ENCODE assay signal across 28 mouse cellular contexts in the genomic region with DNA sequence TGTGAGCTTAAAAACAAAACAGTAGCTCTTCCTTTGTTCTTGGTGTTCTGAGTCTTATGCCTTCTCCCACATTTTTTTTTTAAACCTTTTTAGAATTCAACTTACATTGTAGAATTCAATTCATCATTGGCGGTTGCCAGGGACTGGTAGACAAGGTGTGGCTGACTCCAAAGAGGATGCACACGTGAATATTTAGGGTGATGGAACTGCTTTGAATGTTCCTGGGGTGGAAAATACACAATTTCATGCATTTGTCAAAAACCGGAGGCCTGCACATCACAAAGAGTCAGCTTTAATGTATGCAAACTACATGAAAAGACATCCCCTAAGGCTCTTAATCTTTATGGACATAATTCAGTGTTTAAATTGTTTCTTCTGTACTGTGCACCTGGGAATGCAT. TPM values are rescaled to one million over a fixed set of nuclear protein-coding genes. Genes with fewer than 3 reads are reported as not detected.
DNase-seq lines count a peak whose midpoint lies in the region; ATAC-seq and TF ChIP-seq lines count a peak whose summit lies in the region.
"Had no signal": no experiment of that assay in that cellular context is flagged by ENCODE, and none has a peak within 500 bp of the region (broad histone marks: within the 10 kb centered on the region; RNA-seq: fewer than 3 reads in every experiment).

No protein-coding gene starts in this region.

- H3K4me3 ChIP-seq in hindbrain, embryonic 12.5 days, result no peak overlapping the region
- H3K4me3 ChIP-seq in hindbrain, postnatal 0 days (ENCODE audit: low read length), result no peak overlapping the region
- H3K4me3 ChIP-seq in neural tube, embryonic 13.5 days, result no peak overlapping the region
- no peak overlapping the region for H3K4me3 ChIP-seq in neural tube, embryonic 15.5 days (replicated peaks)
- H3K4me3 ChIP-seq in midbrain, embryonic 15.5 days, result no peak overlapping the region
- H3K4me3 ChIP-seq in kidney, embryonic 16.5 days (ENCODE audit: low read length), result no peak overlapping the region
- H3K4me3 ChIP-seq: embryonic facial prominence, embryonic 13.5 days; forebrain, embryonic 10.5 days; stomach, embryonic 15.5 days had no signal

- peak overlapping the region; percentile 68 for H3K27ac ChIP-seq in hindbrain, embryonic 12.5 days
- H3K27ac ChIP-seq in hindbrain, postnatal 0 days, result no peak overlapping the region
- peak overlapping the region; percentile 61 for H3K27ac ChIP-seq in neural tube, embryonic 13.5 days (replicated peaks)
- no peak overlapping the region for H3K27ac ChIP-seq in neural tube, embryonic 15.5 days (replicated peaks)
- peak overlapping the region; percentile 55 for H3K27ac ChIP-seq in midbrain, embryonic 15.5 days
- H3K27ac ChIP-seq in kidney, embryonic 16.5 days (ENCODE audit: low read length), result no peak overlapping the region
- H3K27ac ChIP-seq: embryonic facial prominence, embryonic 13.5 days; forebrain, embryonic 10.5 days; liver, embryonic 14.5 days; macrophage; stomach, embryonic 15.5 days had no signal

- no peaks in the 10 kb centered on the region for H3K9me3 ChIP-seq in hindbrain, embryonic 12.5 days (replicated peaks)
- no peaks in the 10 kb centered on the region for H3K9me3 ChIP-seq in hindbrain, postnatal 0 days (ENCODE audit: low read length)
- H3K9me3 ChIP-seq in neural tube, embryonic 13.5 days, result no peaks in the 10 kb centered on the region
- no peaks in the 10 kb centered on the region for H3K9me3 ChIP-seq in neural tube, embryonic 15.5 days (replicated peaks)
- H3K9me3 ChIP-seq in midbrain, embryonic 15.5 days, result no peaks in the 10 kb centered on the region
- H3K9me3 ChIP-seq in kidney, embryonic 16.5 days (ENCODE audit: low read length), result no peaks in the 10 kb centered on the region
- H3K9me3 ChIP-seq: embryonic facial prominence, embryonic 13.5 days; forebrain, embryonic 10.5 days; stomach, embryonic 15.5 days had no signal

- H3K36me3 ChIP-seq in hindbrain, embryonic 12.5 days, result no peaks in the 10 kb centered on the region
- H3K36me3 ChIP-seq in hindbrain, postnatal 0 days (ENCODE audit: insufficient read depth, low read length), result no peaks in the 10 kb centered on the region
- H3K36me3 ChIP-seq in neural tube, embryonic 13.5 days, result no peaks in the 10 kb centered on the region
- H3K36me3 ChIP-seq in neural tube, embryonic 15.5 days, result no peaks in the 10 kb centered on the region
- no peaks in the 10 kb centered on the region for H3K36me3 ChIP-seq in midbrain, embryonic 15.5 days (replicated peaks)
- no peaks in the 10 kb centered on the region for H3K36me3 ChIP-seq in kidney, embryonic 16.5 days (ENCODE audit: insufficient read depth, low read length)
- H3K36me3 ChIP-seq: embryonic facial prominence, embryonic 13.5 days; forebrain, embryonic 10.5 days; stomach, embryonic 15.5 days had no signal

- peaks cover 41% of the 10 kb centered on the region for H3K27me3 ChIP-seq in hindbrain, embryonic 12.5 days
- no peaks in the 10 kb centered on the region; the same call in 1 of the 2 replicates for H3K27me3 ChIP-seq in hindbrain, postnatal 0 days (ENCODE audit: insufficient read depth, low read length)
- peaks cover 44% of the 10 kb centered on the region for H3K27me3 ChIP-seq in neural tube, embryonic 13.5 days
- peaks cover 40% of the 10 kb centered on the region for H3K27me3 ChIP-seq in neural tube, embryonic 15.5 days (replicated peaks)
- peaks cover 19% of the 10 kb centered on the region for H3K27me3 ChIP-seq in midbrain, embryonic 15.5 days (replicated peaks)
- H3K27me3 ChIP-seq in kidney, embryonic 16.5 days (ENCODE audit: insufficient read depth, low read length), result peaks cover 28% of the 10 kb centered on the region; the same call in 1 of the 2 replicates

- no peak overlapping the region for H3K9ac ChIP-seq in hindbrain, embryonic 12.5 days
- no peak overlapping the region for H3K9ac ChIP-seq in hindbrain, postnatal 0 days (replicated peaks; ENCODE audit: low read length)
- no peak overlapping the region for H3K9ac ChIP-seq in neural tube, embryonic 13.5 days
- no peak overlapping the region for H3K9ac ChIP-seq in neural tube, embryonic 15.5 days (replicated peaks)
- H3K9ac ChIP-seq in midbrain, embryonic 15.5 days, result no peak overlapping the region
- H3K9ac ChIP-seq in kidney, embryonic 16.5 days (replicated peaks; ENCODE audit: low read length), result no peak overlapping the region
- H3K9ac ChIP-seq: embryonic facial prominence, embryonic 13.5 days; liver, embryonic 14.5 days; stomach, embryonic 15.5 days had no signal

- DNase-seq in hindbrain, postnatal 0 days (ENCODE audit: low spot score), result no peak
- DNase-seq in adrenal gland, adult 2 months, result no peak
- DNase-seq: adrenal gland, postnatal 36 days; B cell, adult 2 months; gastrocnemius, postnatal 25 days; heart, adult 11 months; heart, postnatal 36 days; kidney, adult 9 months; kidney, postnatal 14 days; liver; lung, adult 2 months; lung, postnatal 10 days; right cerebral cortex, postnatal 25 days had no signal

- TF ChIP-seq CTCF in hindbrain, postnatal 0 days (IDR thresholded peaks at IDR 0.05; ENCODE audit: low read depth), result no peak

- H3K4me1 ChIP-seq in hindbrain, embryonic 12.5 days, result peaks cover 24% of the 10 kb centered on the region
- H3K4me1 ChIP-seq in hindbrain, postnatal 0 days (ENCODE audit: insufficient read depth, low read length), result peaks cover 11% of the 10 kb centered on the region; the same call in 1 of the 2 replicates
- peaks cover 39% of the 10 kb centered on the region for H3K4me1 ChIP-seq in neural tube, embryonic 13.5 days (replicated peaks)
- H3K4me1 ChIP-seq in neural tube, embryonic 15.5 days, result peaks cover 24% of the 10 kb centered on the region
- peaks cover 23% of the 10 kb centered on the region for H3K4me1 ChIP-seq in midbrain, embryonic 15.5 days
- H3K4me1 ChIP-seq in kidney, embryonic 16.5 days (ENCODE audit: insufficient read depth, low read length), result peaks cover 29% of the 10 kb centered on the region

- ATAC-seq in hindbrain, embryonic 12.5 days (ENCODE audit: low FRiP score), result no peak
- no peak for ATAC-seq in hindbrain, postnatal 0 days
- no peak for ATAC-seq in neural tube, embryonic 13.5 days (ENCODE audit: low read depth)
- no peak for ATAC-seq in neural tube, embryonic 15.5 days (ENCODE audit: low FRiP score)
- ATAC-seq in midbrain, embryonic 15.5 days (replicated peaks), result no peak
- no peak for ATAC-seq in kidney, embryonic 16.5 days (ENCODE audit: low FRiP score, low TSS enrichment)
- ATAC-seq: forebrain, embryonic 16.5 days; intestine, embryonic 16.5 days had no signal

- 40% methylated on average over 3 of the region's 3 CpGs for WGBS in hindbrain, embryonic 12.5 days
- 44% methylated on average over 3 of the region's 3 CpGs for WGBS in hindbrain, postnatal 0 days
- 30% methylated on average over 3 of the region's 3 CpGs for WGBS in neural tube, embryonic 13.5 days
- 23% methylated on average over 3 of the region's 3 CpGs for WGBS in neural tube, embryonic 15.5 days
- 22% methylated on average over 3 of the region's 3 CpGs for WGBS in midbrain, embryonic 15.5 days
- WGBS in kidney, embryonic 16.5 days, result 81% methylated on average over 3 of the region's 3 CpGs

- H3K4me2 ChIP-seq in hindbrain, embryonic 12.5 days (replicated peaks), result no peak overlapping the region
- H3K4me2 ChIP-seq in hindbrain, postnatal 0 days (ENCODE audit: low read depth, low read length), result no peak overlapping the region
- H3K4me2 ChIP-seq in neural tube, embryonic 13.5 days, result no peak overlapping the region
- H3K4me2 ChIP-seq in neural tube, embryonic 15.5 days, result no peak overlapping the region
- no peak overlapping the region for H3K4me2 ChIP-seq in midbrain, embryonic 15.5 days
- no peak overlapping the region for H3K4me2 ChIP-seq in kidney, embryonic 16.5 days (replicated peaks; ENCODE audit: low read depth, low read length)
- H3K4me2 ChIP-seq: embryonic facial prominence, embryonic 13.5 days; stomach, embryonic 15.5 days had no signal

RNA-seq across cellular contexts. Expression of a gene that starts 1.8 kb away (rescaled TPM):
- polyA plus RNA-seq in hindbrain, embryonic 12.5 days (2016; fragmentation: Nextera tagmentation; extraction: Ambion mirVana), result 19.1 and 19.7 TPM in 2 replicates
- 50.4 and 52.7 TPM in 2 replicates for total RNA-seq in hindbrain, postnatal 0 days (2014; rRNA removed)
- 19.2 and 19.9 TPM in 2 replicates for polyA plus RNA-seq in hindbrain, postnatal 0 days (2015; fragmentation: Nextera tagmentation; extraction: Ambion mirVana)
- 17.8 and 21.4 TPM in 2 replicates for polyA plus RNA-seq in neural tube, embryonic 13.5 days (2015; fragmentation: Nextera tagmentation; extraction: Ambion mirVana)
- 20.1 and 21.7 TPM in 2 replicates for polyA plus RNA-seq in neural tube, embryonic 15.5 days (2015; fragmentation: Nextera tagmentation; extraction: Ambion mirVana)
- polyA plus RNA-seq in midbrain, embryonic 15.5 days (2015; fragmentation: Nextera tagmentation; extraction: Ambion mirVana), result 20.8 and 21.3 TPM in 2 replicates
- 61.4 and 61.5 TPM in 2 replicates for polyA plus RNA-seq in kidney, embryonic 16.5 days (2015; fragmentation: Nextera tagmentation; extraction: Ambion mirVana)
- total RNA-seq in adrenal gland, adult 2 months (2021), result 10 to 100 TPM in 1 of 2 experiments, 1 to 10 TPM in 1; 9.9 to 15.2 TPM
- 56.5 and 93.7 TPM in 2 replicates for polyA plus RNA-seq in adrenal gland, adult 2 months (2012; rRNA removed)
- total RNA-seq: common myeloid progenitor, adult 5-6 weeks; megakaryocyte-erythroid progenitor cell, adult 5-6 weeks; neutrophil, adult 5-6 weeks had no signal

RNA-seq across cellular contexts. Expression of a gene that starts 13.1 kb away (rescaled TPM):
- 2.3 and 10.5 TPM in 2 replicates for polyA plus RNA-seq in hindbrain, embryonic 12.5 days (2016; fragmentation: Nextera tagmentation; extraction: Ambion mirVana)
- total RNA-seq in hindbrain, postnatal 0 days (2014; rRNA removed), result 2.6 and 6.9 TPM in 2 replicates
- 1.2 and 1.6 TPM in 2 replicates for polyA plus RNA-seq in hindbrain, postnatal 0 days (2015; fragmentation: Nextera tagmentation; extraction: Ambion mirVana)
- polyA plus RNA-seq in neural tube, embryonic 13.5 days (2015; fragmentation: Nextera tagmentation; extraction: Ambion mirVana), result 3.3 and 7.7 TPM in 2 replicates
- polyA plus RNA-seq in neural tube, embryonic 15.5 days (2015; fragmentation: Nextera tagmentation; extraction: Ambion mirVana), result 10.9 and 16.0 TPM in 2 replicates
- 1.5 and 2.0 TPM in 2 replicates for polyA plus RNA-seq in midbrain, embryonic 15.5 days (2015; fragmentation: Nextera tagmentation; extraction: Ambion mirVana)
- polyA plus RNA-seq in kidney, embryonic 16.5 days (2015; fragmentation: Nextera tagmentation; extraction: Ambion mirVana), result 41.6 and 53.6 TPM in 2 replicates
- 10 to 100 TPM; 16.6 to 31.8 TPM for total RNA-seq in adrenal gland, adult 2 months (2021)
- polyA plus RNA-seq in adrenal gland, adult 2 months (2012; rRNA removed), result 17.2 and 18.6 TPM in 2 replicates
- total RNA-seq: common myeloid progenitor, adult 5-6 weeks; megakaryocyte-erythroid progenitor cell, adult 5-6 weeks; neutrophil, adult 5-6 weeks had no signal
- polyA plus RNA-seq: macrophage had no signal

RNA-seq across cellular contexts. Expression of a gene that starts 55.5 kb away (rescaled TPM):
- 173 and 175 TPM in 2 replicates for polyA plus RNA-seq in hindbrain, embryonic 12.5 days (2016; fragmentation: Nextera tagmentation; extraction: Ambion mirVana)
- total RNA-seq in hindbrain, postnatal 0 days (2014; rRNA removed), result 143 and 175 TPM in 2 replicates
- 120 and 131 TPM in 2 replicates for polyA plus RNA-seq in hindbrain, postnatal 0 days (2015; fragmentation: Nextera tagmentation; extraction: Ambion mirVana)
- polyA plus RNA-seq in neural tube, embryonic 13.5 days (2015; fragmentation: Nextera tagmentation; extraction: Ambion mirVana), result 187 and 190 TPM in 2 replicates
- 145 and 154 TPM in 2 replicates for polyA plus RNA-seq in neural tube, embryonic 15.5 days (2015; fragmentation: Nextera tagmentation; extraction: Ambion mirVana)
- polyA plus RNA-seq in midbrain, embryonic 15.5 days (2015; fragmentation: Nextera tagmentation; extraction: Ambion mirVana), result 152 and 162 TPM in 2 replicates
- 168 and 184 TPM in 2 replicates for polyA plus RNA-seq in kidney, embryonic 16.5 days (2015; fragmentation: Nextera tagmentation; extraction: Ambion mirVana)
- 100 to 1,000 TPM in 1 of 2 experiments, 10 to 100 TPM in 1; 85.2 to 100 TPM for total RNA-seq in adrenal gland, adult 2 months (2021)
- 149 and 179 TPM in 2 replicates for polyA plus RNA-seq in adrenal gland, adult 2 months (2012; rRNA removed)

Comparison
In these comparisons a context has a peak if more than half of its experiments do, and no peak if none do; other contexts are left out.
1. H3K27ac ChIP-seq: peak in hindbrain, embryonic 12.5 days (single experiment), neural tube, embryonic 13.5 days (single experiment) and midbrain, embryonic 15.5 days (single experiment); none in hindbrain, postnatal 0 days (single experiment), neural tube, embryonic 15.5 days (single experiment) and kidney, embryonic 16.5 days (single experiment).